Mouse (Mus musculus) left cerebral cortex, adult 6 months (tissue): ENCODE data around the gene Dock8. TPM values are rescaled to one million over a fixed set of nuclear protein-coding genes. Genes with fewer than 3 reads are reported as not detected.

Source experiments
- long read RNA-seq, 2 experiments: library from polyadenylated mRNA; unstranded; transcript quantifications; one replicate each; pipeline ENCODE4 v2.0.0; 2019 to 2020
- polyA plus RNA-seq: library from polyadenylated mRNA; unstranded; fragments of <200 nt; fragmentation: Nextera tagmentation; gene quantifications from 2 replicates; pipeline ENCODE4 v1.2.3, GENCODE M21; 2021

Dock8 gene
- polyA plus RNA-seq, result 0.42 and 0.80 TPM in 2 replicates
- long read RNA-seq, experiment 1, partial matches to known transcripts, result 1 of 3 reads
- long read RNA-seq, experiment 1, other reads (novel, unspliced or antisense), result 2 of 3 reads
- long read RNA-seq, experiment 2, partial matches to known transcripts, result 0 of 6 reads
- long read RNA-seq, experiment 2, other reads (novel, unspliced or antisense), result 6 of 6 reads

DNA sequence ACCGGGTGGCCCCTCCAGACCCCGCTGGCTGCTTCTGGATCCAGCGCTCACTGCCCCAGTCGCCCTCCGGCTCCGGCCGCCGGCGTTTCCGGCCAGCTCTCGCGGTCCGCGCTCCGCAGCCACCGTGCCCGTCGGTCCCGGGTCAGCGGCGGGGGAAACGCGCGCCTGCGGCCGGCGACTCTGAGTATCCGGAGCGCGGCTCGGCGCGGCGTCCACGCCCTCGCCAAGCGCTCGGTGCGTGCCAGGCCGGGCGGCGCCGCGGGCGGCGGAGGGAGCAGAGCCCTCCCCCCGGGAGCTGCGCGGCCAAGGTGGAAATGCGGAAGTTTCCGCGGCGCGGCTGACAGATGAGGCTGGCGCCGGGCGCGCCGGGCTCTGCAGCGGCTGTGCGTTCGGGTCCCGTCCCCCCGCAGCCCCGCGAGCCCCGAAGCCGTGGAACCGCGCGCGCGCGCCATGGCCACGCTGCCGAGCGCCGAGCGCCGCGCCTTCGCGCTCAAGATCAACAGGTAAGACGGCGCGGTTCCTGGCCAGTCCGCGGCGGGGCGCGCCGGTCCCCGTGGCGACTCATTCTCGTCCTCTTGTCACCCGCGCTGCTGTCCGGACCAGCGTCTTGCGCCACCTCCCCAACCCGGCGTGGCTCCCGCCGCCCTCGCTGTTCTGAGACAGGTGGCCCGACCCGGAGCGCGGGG is at the start of gene Dock8:
Gene Dock8, plus strand, starts transcription at position 334 of the 686 bp plus-strand sequence.

DNA sequence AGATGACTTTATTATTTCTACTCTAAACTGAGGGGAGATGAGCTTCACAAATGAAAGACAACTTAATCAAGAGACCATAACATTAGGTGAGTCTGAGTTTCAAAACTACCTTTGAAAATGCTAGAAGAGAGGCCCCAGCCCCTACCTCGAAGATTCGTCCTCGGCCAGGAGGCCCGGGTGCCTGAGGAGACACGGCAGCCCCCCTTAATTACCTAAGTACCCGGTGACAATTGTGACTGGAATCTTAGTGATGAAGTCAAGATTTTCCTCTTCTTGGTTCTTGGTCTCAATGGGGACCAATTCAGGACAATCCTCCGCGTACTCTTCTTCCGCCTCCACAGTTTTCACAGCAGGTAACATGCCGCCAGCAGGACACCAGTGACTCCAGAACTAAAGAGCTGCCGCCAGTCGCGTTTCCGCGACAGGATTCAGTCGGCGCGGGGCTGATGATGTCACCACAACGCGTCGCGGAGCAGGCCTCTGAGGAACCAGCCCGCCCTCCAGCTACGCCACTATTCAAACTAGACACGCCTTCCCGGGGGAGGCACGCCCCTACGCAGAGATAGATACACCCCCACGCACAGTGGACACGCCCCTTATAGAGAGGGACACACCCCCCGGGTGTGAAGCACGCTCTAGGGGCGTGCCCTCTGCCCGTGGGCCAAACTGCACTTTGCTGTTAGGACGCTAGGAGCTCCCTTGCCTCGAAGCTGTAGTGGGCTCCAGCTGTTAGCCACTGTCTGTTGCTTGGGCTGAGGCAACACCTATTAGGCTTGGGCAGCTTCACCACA is 38.0 kb upstream of the Dock8 start, which contains the start of gene Cbwd1:
Gene Cbwd1, minus strand, starts transcription at position 439 of the 791 bp plus-strand sequence.

DNA sequence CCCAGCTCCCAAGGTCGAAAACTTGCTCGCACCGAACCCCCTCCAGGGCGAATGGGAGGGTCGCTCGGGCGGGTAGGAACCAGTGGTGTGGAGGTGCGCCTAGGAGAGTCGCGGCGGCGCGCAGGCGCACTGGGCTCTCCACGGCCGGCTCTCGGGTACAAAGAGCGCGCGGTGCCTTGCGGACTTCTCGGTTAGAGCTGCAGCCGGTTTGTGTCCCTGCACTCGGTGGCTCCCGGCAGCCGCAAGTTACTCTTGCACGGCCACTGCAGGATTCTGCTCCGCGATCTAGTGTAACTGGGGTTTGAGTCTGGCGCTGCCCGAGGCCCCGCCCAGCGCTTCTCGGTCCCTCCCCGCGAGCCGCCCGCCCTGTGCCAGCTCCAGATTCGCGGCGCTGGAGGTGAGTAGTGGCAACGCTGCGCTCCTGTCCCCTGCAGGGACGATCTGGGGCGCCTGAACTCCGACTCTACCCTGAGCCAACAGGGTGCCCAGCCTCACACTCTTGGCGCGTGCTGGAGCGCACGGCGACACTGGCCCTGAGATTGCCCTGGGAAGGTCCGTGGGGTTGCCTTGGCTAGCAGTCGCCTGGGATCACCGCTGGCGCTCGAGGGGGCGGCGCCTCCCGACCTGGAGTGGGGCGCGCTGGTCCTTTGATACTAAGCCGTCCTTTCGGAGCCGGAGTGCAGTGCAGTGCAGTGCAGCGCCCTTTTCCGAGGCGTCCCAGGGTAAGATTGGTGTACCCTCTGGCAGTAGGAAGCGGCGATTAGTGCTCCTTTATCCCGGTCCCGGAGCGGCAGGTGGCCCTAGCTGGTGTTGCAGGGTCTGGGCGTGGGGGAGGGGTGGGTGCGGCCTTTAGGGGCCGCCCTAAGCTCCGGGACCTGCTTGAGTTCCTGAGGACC is 237.5 kb downstream of the Dock8 start, which contains the start of gene Kank1:
Gene Kank1, plus strand, starts transcription at position 380 of the 896 bp plus-strand sequence.

Other genes with a start within 250 kb of the Dock8 start
- 0.15 and 0.21 TPM in 2 replicates for gene Pgm5, start 137.7 kb upstream of the Dock8 start, polyA plus RNA-seq
- gene Gm10053, start 123.8 kb upstream of the Dock8 start, polyA plus RNA-seq, result 188 and 218 TPM in 2 replicates
- not detected in 2 replicates for gene Foxd4, start 98.3 kb upstream of the Dock8 start, polyA plus RNA-seq
- gene Cbwd1, start 37.9 kb upstream of the Dock8 start, polyA plus RNA-seq, result 11.8 and 15.2 TPM in 2 replicates
- gene Kank1, start 237.4 kb downstream of the Dock8 start, polyA plus RNA-seq, result 4.6 and 5.2 TPM in 2 replicates